Mouse (Mus musculus): ENCODE results near the gene Acp2.

DNA sequence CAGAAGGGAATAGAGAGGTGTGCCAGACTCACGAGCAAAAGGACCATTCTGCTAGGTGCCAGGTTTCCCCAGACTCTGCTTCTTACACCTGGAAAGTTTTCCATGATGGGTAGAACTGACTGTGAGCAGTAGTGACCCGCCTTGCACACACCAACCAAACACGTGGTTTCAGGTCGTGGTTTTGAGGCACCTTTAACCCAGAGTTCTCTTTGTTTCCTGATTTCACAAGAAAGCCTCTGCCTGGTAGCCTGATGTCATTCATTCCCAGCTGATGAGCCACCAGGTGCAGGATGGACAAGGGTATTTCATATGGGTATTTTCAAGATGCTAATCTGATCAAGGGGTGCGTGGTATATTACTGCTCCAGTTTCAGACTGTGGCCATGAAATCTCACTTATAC, 39.9 kb downstream of the Acp2 start:
- TF ChIP-seq POLR2A (IDR thresholded peaks at IDR 0.05; ENCODE audit: insufficient read depth, low read depth, low read length) (no peak), CTCF (IDR thresholded peaks at IDR 0.05; ENCODE audit: insufficient read depth, low read depth, low read length) (no peak)
